Mouse (Mus musculus): ENCODE measurements around the gene Hoxd12.

DNA sequence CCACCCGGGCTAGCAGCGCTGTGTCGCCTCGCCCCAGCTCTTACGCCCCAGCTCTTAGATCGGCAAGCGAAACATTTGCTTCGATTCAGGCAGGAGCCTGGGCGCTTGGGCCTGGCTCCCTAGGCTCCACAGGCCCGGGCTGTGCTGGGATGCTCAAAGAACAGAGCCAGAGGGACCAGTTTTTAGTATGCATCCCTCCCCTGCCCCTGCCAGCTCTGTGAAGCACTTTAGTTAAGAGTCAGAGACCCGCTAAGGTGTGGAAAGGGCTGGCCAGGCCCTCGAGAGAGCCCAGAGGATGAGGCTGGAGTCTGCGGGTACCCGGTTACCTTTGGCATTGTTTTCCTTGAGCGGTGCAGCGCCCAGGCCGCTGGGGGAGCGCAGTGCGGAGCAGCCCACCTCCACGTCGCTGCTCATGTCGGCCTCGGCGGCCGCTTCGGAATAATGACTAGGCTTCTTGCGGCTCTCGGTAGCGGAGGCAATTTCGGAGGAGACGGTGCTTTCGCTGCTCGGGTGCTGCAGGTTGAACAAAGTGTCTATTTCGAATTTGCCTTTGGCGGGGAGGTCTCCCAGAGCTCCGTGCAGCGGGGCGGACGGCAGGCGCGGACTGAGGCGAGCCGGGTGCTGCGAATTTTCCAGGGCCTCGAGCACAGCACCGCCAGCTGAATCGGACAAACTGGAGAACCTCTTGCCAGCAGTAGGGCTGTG, 16.0 kb upstream of the Hoxd12 start:
- TF ChIP-seq CTCF (IDR thresholded peaks at IDR 0.05; ENCODE audit: low read depth, low read length) (no peak), TAL1 (conservative IDR thresholded peaks at IDR 0.05; ENCODE audit: low read depth, low read length) (no peak)
